Mouse (Mus musculus) right cerebral cortex, postnatal 25 days (tissue): ENCODE data around the gene Rnf11.

Source experiments
- DNase-seq: peaks from one replicate; pipeline ENCODE4 v3.0.0; 2022

Gene Rnf11

DNA sequence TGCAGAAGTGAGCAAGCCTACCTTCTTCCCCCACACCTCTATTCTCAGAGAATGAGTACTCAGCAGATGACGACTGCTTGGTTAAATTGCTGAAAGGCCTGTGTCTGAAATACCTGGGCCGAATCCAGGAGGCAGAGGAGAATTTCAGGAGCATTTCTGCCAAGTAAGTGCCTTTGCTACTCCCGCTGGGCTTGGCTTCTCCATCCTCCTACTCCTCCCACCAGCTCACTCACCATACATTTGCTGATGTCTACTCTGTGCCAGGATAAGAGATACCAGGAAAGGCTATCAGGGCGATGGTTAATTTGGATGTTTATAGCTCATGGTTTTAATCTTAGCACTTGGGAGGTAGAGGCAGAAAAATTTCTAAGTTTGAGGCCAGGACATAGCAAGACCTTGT is 41.9 kb downstream of the Rnf11 start:
- peak; percentile 28 for DNase-seq

DNA sequence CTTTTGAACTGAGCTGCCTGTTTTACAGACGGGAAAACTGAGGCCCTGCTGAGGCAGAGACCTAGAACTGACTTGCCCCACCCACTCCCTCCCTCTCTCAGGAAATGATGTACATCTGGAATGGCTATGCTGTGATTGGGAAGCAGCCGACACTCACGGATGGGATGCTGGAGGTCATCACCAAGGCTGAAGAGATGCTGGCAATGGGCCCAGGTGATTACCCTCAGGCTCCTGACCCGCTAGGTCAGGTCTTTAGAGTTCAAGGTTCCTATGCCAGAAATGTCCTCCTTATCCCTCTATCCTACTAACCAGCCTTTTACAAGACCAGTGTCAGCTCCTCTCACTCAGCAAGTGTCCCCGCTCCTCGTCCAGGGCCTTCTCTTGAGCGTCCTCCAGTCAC is 42.4 kb downstream of the Rnf11 start:
- DNase-seq, result no peak

DNA sequence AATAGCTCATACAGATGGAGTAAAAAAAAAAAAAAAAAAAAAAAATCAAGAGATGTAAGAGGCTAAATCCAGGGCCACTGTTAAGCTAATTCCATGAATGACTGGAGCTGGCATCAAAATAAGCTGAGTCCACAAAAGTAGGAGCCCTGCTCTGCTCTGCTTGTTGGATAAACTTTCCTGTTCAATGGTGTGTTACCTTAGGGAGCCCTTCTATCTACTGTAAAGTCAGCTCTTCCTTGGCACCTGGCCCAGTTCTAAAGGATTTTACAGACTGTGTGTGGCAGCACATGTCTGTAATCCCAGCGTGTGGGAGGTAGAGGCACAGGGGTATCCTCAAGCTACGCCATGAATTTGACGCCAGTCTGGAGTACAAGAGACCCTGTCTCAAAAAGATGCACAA is 43.5 kb downstream of the Rnf11 start:
- no peak for DNase-seq

DNA sequence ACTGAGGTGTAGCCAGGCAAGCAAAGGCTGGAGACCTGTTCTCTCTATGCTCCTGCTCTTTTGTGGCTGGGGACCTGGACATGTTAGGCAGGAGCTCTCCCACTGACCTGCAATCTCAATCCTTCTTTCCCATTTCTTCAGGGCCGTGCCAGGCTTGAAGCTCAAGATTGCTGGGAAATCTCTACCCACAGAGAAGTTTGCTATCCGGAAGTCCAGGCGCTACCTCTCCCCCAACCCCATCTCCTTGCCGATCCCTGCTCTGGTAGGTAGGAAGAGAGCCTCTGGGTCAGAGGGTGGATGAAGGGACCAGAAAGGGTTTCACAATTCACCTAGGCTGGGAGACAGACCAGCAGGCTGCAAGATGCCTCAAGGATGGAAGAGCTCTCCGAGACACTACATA is 44.1 kb downstream of the Rnf11 start:
- DNase-seq, result no peak

DNA sequence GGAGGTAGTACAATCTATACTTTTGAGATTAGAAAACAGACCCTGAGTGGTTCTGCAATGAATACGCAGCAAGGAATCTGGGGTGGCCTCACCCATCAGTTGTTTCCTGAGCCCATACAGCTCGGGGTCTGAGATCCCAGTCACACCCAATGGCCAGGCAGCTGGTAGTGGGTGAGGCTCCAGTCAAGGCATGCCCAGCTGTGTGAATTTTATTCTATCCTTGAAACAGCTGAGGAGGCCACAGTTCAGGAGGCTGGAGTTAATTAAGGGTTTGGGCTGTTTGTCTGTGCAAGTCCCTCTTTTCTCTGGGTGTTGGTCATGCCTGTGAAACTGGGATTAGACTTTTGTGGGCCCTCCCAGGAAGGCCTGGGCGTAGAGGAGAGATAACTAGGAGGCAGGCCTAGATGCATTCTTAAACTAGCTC is 44.7 kb downstream of the Rnf11 start:
- no peak for DNase-seq

DNA sequence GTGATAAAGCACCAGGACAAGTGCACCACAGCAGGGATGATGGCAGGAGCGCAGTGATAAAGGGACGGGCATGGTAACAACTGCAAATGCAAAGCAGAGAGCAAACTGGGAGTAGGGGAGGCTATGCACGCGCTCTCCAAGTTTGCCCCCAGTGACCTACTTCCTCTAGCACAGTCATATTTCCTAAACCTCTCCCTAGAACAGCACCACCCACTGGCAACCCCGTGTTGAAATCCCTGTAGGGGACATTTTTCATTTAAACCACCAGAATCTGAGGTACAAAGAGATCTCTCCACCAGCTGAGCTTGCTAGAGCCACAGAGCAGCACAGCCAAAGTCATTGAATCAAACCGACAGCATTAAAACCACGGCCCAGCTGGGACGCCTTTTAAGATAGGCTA is 45.4 kb downstream of the Rnf11 start:
- no peak for DNase-seq

DNA sequence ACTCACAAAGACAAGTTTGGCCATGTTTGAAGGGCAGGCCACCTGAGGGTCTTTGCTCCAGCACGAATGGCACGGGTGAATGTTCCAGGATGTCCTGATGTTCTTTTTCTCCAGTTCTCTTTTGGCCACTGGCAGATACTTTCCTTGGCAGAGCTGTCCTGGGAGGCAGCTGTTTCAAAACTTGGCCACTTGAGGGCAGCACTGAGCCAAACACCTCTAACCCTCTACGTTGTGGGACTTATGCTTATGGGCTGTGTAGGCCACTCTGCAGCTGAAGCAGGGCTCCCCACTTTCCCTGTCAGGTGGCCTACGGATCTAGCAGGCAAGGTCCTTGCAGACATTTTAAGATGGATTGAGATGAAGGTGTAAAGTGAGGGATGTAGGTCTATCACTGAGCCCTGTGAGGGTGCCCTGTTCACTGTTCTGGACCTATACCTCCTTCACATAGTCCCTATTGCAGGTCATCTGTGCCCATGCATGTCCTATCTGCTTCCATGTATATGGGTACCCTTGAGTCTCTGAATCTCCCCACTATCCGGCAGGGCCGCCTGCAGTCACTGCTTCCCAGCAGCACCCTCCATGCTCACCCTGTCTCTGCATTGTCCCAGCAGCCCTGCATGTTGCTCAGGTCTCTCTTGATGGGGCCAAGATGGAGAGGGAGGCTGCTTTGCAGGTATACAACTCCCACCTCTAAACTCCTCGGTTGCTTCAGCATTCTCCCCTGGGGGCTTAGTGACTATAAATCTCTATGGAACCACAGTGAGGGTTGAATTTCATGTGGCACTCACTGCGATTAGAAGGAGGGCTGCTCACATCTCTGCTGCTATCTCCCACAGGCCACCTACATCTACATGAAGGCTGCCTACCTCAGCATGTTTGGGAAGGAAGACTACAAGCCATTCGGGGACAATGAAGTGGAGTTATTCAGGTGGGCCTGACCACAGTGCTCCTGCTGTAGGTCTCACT is 46.3 kb downstream of the Rnf11 start:
- peak; percentile 36 for DNase-seq

DNA sequence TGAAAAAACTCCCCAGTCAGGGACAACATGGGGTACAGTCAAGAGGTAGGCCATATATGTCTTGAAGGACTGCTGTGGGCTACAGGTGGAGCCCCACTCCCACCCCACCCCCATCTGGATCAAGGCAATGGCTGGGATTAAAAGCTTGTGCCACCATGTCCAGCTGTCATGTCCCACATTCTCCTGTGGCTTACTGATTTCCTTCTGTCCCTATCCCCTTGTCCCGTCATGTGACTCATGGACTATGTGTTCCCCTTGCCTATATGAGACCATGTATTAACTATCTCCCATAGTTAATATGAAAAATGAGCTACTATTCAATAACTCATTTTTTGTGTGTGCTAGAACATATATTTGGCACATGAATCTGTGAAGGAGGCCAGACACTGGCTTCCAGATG is 50.3 kb downstream of the Rnf11 start:
- DNase-seq, result no peak

DNA sequence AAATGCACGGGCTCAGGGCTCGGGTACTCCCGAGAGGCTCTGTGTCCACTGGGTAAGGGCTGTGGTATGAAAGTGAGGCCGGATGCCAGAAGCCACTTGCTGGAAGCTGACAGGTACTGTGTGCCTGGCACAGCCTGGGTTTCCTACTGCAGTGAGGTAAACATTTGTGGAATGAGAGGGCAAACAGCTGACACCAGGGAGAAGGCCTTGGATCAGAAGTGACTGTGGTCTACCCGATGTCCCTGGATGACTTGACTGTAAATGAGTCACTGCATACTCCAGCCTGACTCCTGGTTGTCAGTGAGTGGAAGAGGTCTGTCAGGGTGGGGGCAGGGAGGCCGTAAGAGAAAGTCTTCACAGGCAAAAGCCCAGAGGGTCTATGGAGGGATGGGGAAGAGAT is 50.9 kb downstream of the Rnf11 start:
- no peak for DNase-seq

DNA sequence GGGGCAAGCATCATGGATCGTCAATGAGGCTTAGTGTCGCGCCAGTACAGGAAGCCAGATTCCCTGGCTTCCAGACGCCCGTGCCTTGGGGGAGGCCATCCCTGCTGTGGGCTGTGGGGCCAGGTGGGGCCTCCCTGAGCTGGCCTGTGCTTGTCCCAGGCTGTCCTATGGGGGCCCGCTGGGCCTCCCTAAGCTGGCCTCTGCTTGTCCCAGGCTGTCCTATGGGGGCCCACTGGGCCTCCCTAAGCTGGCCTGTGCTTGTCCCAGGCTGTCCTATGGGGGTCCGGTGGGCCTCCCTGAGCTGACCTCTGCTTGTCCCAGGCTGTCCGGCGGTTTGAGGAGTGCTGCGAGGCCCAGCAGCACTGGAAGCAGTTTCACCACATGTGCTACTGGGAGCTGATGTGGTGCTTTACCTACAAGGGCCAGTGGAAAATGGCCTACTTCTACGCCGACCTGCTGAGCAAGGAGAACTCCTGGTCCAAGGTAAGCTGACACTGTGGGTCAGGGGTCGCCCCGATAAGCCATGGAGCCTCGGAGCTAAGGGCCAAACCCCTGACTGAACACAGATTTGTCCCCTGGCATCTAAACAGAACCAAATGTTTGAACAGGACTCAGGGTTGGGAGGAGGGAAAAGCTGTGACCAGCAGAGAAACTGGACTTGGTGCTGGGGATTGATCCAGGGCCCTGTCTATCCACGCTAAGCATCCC is 51.7 kb downstream of the Rnf11 start:
- DNase-seq, result no peak

DNA sequence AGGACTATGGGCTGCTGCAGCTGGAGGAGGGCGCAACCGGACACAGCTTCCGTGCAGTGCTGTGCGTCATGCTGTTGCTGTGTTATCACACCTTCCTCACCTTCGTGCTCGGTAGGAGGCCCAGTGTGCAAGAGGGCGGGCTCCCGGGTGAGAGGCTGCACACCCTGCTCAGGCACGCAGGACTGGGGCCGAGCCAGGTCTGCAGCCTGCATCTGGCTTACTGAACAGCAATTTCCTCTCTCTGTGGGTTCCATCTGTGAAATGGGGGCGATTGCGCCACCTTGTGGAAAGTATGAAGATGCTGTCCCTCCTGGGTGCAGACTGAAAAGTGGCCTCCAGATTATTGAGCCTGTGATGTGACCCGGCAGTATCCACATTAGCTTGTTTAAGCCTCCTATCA is 53.7 kb downstream of the Rnf11 start:
- no peak for DNase-seq

DNA sequence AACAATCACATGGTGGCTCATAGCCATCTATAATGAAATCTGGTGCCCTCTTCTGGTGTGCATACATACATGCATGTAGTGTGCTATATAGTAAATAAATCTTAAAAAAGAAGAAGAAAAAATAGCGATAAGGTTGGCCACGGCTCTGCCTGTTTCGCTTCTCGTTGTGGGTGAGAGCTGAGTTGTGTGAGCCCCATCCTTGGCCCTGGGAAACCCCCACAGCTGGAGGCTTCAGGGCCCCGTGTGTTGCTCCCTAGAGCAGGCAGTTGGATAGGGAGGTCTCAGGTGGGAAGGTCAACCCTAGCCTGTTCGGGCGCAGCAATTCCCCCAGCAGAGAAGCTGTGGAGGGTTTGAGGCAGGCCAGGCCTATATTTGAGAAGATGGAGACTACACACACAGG is 54.3 kb downstream of the Rnf11 start:
- no peak for DNase-seq

DNA sequence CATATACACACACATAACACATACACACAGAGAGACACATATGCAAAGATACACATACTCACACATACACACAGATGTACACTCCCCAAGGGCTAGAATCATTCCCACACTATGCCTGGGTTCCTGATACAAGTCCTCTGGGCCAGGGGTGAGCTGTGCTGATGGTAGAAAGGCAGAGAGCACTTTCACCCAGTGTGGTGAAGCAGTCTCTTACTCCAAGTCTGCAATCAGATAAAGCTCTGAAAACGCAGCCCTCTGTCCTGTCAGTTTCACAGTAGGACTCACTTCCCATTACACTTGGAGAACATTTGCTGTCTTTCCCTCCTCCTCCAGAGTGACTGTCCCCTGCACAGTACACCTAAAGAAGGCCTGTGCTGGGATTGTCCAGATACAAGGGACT is 57.5 kb downstream of the Rnf11 start:
- DNase-seq, result no peak

DNA sequence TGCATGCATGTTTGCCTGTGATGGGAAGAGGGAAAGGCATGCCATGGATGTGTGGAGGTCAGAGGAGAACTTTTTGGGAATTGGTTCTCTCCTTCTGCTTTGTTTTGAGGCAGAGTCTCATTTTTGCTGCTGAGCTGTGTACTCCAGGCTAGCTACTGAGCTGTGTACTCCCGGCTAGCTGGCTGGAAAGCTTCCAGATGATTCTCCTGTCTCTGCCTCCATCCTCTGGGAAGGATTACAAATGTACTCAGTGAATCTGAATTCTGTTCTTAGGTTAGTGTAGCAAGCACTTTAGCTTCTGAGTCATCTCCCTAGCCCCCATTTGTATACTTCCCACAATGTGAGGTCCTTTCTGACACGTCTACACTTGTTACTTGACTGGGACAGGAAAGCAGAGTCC is 61.1 kb downstream of the Rnf11 start:
- DNase-seq, result no peak

DNA sequence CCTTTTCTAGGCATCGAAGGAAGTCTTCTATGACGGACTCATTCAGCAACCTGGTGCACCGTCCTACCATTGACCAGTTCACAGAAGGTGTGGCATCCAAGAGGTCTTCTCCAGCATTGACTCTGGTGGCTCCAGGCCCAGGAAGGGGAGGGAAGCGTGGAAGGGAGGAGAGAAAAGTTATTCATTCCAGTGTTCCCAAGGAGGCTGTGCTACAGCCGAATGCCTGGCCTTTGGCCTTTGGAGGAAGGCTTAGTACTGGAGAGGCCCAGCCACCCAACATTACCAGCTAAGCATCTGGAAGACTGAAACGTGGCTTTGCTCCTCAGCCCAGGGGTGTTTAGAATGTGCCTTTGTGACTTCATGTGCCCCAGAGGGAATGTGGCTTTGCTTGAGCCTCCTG is 62.1 kb downstream of the Rnf11 start:
- DNase-seq, result no peak

DNA sequence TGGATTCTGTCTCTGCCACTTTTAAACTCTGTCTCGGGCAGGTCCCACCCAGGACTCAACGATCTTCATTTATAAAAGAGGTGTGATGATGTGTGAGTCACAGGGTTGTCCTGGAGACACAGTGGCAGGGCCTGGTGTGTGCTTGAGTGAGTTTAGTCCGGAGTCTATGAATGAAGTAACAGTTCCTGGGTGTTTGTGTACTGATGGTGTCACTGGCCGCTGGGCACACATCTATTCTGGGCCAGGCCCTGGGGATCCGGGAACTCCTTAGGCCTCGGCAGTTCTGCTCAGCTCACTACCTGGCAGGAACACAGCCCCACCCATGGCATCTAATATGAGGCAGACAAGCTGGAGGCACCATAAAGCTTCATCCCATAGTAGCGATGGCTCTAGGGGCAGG is 62.9 kb downstream of the Rnf11 start:
- no peak for DNase-seq

DNA sequence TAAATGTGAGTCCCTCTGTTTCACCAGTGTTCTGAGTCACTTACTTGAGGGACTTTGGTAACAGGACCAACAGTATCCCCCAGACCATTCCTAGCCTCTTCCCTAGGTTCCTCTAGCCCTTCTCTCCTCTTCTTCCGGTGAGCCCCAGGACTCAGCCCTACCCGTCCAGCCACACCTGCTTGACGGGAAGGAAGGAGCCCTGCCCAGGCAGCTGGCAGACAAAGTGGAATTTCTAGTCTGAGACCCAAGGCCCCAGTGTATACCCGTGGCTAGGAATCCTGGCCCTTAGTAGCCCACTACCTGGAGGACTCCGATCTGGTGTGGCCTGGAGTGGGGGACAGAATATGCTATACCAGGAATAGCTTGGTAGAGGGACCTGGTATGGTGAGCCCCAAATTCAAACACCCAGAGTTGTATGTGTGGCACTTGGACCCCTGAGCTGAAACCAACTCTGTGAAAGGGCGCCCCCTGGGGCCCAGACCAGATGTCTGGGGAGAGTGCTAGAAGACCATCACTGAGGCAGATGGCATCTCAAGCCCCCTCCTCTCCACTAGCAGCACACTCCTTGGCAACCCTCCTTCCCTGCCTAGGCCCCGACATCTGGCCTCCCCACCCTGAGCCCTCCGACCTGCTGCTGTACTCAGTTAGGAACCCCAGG is 64.3 kb downstream of the Rnf11 start:
- DNase-seq, result no peak

DNA sequence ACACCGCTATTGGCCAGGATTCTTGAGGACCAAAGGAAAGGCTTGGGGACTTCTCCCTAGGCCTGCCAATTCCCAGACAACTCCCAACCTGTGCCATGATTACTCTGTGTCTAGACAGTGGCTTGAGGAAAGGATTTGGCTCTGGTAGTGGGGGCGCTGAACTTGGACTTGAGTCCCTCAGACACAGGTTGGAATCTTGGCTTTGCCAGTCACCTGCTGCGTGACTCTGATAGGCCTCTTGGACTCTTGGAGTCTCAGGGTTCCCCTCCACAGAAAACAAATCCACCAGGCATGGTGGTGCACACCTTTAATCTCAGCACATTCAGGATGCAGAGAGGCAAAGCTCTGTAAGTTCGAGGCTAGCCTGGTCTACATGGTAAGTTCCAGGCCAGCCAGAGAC is 65.0 kb downstream of the Rnf11 start:
- DNase-seq, result no peak

DNA sequence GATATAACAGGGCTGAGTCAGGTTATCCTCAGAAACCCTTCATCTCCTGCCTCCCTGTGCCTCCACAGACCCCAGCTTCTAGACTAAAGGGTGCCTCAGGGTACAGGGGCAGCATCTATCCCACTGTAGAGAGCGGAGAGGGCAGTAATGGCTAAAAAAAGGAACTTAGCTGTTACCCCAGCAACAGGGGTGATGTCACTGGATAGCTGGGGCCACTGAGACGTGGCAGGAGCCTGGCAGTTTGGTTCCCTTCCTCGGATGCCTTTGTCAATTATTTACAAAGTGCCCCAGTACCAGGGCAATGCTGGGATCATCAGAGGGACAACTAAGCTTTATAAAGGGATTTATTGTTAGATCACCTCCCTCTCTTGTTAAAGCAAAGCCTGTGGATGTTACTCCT is 65.5 kb downstream of the Rnf11 start:
- DNase-seq, result no peak

DNA sequence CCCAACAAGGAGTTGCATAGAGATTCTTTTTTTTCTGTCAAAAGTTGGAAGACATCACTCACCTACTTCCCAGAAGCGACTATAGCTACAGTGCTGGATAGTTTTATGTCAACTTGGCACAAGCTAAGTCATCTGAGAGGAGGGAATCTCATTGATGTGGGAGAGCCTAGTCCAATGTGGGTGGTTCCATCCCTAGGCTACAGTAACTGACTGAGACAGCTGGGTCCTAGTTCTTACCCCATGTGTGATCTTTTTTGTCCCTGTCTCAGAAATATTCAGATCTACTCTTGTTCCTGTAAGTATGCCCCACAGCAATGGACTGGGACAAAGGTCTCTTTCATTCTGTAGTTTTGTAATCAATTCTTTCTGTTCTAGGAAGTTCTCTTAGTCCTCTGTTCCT is 66.5 kb downstream of the Rnf11 start:
- no peak for DNase-seq

DNA sequence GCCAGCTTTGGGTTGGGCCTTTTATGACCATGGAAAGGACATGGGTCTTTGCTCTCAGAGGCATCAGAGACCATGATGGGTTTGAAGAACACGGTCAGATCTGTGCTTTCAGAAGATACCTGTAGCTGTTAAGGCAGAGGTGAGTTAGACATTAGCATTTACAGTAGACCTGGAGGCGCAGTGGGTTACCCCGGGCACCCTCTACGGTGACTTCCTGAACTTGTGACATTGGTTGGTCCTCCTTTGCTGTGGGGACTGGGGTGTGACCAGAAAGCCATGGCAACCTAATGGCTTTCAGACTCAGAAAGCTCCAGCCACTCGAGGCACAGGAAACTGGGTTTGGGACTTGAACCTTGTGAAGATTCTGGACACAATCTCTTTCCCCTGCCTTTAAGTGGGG is 72.3 kb downstream of the Rnf11 start:
- DNase-seq, result no peak

DNA sequence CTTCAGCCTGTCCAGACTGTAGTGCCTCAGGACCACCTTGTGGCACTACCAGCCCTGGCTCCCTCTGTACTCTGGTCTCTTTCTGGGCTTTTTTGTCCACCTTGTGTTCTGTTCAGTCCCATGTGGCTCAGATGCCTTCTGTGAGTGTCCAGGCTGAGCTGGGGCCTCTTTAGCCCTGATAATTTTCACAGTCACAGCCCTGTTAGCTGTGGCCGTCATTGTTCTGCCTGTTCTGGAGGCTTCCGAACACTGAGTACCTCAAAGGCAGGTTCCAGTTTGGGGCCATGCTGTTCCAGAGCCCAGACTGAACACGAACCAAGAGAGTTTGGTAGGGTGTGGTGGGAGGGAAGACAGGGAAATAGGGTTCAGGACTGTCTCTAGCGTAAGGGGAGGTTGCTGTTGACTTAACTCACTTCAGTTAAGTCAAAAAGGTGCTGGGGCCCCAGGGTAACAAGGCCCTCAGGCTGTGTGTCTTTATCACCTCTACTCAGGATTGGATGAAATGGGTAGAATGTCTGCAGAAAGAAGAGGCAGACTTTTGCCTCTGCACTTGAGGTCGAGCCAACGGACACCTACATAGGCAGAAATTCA is 73.1 kb downstream of the Rnf11 start:
- DNase-seq, result no peak

DNA sequence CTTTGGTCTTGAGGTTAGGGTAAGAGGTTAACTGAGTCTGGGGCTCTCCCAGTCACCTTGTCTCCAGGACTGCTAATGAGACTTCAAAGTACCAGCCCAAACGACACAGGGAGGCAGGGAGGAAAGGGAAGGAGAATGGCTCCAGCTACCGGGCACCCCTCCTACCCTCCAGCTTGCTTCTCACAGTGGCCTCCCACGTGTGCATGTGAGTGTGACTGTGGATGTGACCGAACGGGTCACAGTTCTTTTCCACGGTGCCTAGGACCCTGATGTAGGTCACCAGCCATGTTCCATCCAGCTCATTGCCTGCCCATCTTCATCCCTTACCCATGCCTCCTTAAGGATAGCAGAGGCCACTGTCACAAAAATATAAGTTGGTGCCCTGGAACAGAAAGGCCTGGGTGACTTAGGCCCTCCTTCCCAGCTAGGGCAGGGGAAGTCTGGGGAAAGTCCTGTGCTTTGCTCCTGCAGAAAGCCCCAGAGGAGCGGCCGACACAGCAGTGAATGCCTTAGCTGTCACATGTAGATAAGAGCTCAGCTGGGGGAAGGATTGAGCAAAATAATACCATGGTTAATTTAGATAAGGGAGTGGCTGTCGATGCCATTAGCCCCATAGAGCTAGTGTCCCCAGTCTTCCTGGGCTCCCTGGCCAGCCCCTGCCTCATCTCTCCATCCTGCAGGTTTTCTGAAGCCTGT is 73.7 kb downstream of the Rnf11 start:
- no peak for DNase-seq
